Mouse (Mus musculus) forebrain, embryonic 14.5 days (tissue): ENCODE measurements around the gene Ccp110. TPM values are rescaled to one million over a fixed set of nuclear protein-coding genes. Genes with fewer than 3 reads are reported as not detected.

Source experiments
- polyA plus RNA-seq: library from polyadenylated mRNA; unstranded; fragments of >200 nt; fragmentation: Nextera tagmentation; extraction: Ambion mirVana; gene quantifications from 2 replicates; pipeline ENCODE4 v1.2.1, GENCODE M21; 2014

Ccp110 gene
- polyA plus RNA-seq, 1 experiment from 2014 or later: 14.8 TPM

Other genes with a start within 250 kb of the Ccp110 start
- 0.40 and 0.51 TPM in 2 replicates for gene Itpripl2, start 220.6 kb upstream of the Ccp110 start, polyA plus RNA-seq
- gene Coq7, start 179.2 kb upstream of the Ccp110 start, polyA plus RNA-seq: 90.1 and 114 TPM in 2 replicates
- gene Tmc7, start 127.8 kb upstream of the Ccp110 start, polyA plus RNA-seq: 6.9 and 7.6 TPM in 2 replicates
- 0.25 and 0.27 TPM in 2 replicates for gene Tmc5, start 115.3 kb upstream of the Ccp110 start, polyA plus RNA-seq
- gene Gde1, start 6.8 kb upstream of the Ccp110 start, polyA plus RNA-seq: 194 and 198 TPM in 2 replicates
- gene Vps35l, start 27.7 kb downstream of the Ccp110 start, polyA plus RNA-seq: 91.0 and 95.1 TPM in 2 replicates
- 3.3 and 3.4 TPM in 2 replicates for gene Iqck, start 143.2 kb downstream of the Ccp110 start, polyA plus RNA-seq
- 75.6 and 77.9 TPM in 2 replicates for gene Knop1, start 143.7 kb downstream of the Ccp110 start, polyA plus RNA-seq